Mouse (Mus musculus) heart, postnatal 0 days (tissue): Measurements from ENCODE around the gene Magt1. TPM values are rescaled to one million over a fixed set of nuclear protein-coding genes. Genes with fewer than 3 reads are reported as not detected.

Source experiments
- ATAC-seq: fragments of 200-750 bp; cut with Nextera tagmentation; 2 replicates; pipeline ENCODE4 v1.8.0; 2017; ENCODE audit warnings: low read depth, moderate number of reproducible peaks, moderate library complexity; ENCODE audit not compliant: insufficient read depth
- DNase-seq: peaks from one replicate; pipeline ENCODE4 v3.0.0-alpha.2; 2016; ENCODE audit warnings: low spot score
- H3K27ac ChIP-seq: fragments of 300-500 bp; sonication (generic); 2 replicates; pipeline ENCODE4 v1.5.1; 2014; ENCODE audit warnings: low read depth, mild to moderate bottlenecking
- H3K27me3 ChIP-seq: fragments of 300-500 bp; sonication (generic); 2 replicates; pipeline ENCODE4 v1.6.1; 2014; ENCODE audit warnings: low read length, mixed read lengths; ENCODE audit not compliant: control insufficient read depth, insufficient read depth
- H3K36me3 ChIP-seq: fragments of 300-500 bp; sonication (generic); replicated peaks from 2 replicates; pipeline ENCODE4 v1.6.1; 2014; ENCODE audit warnings: low read length, mixed read lengths; ENCODE audit not compliant: control insufficient read depth, insufficient read depth
- H3K4me1 ChIP-seq: fragments of 300-500 bp; sonication (generic); 2 replicates; pipeline ENCODE4 v1.6.1; 2014; ENCODE audit warnings: antibody characterized with exemption; ENCODE audit not compliant: control insufficient read depth, insufficient read depth
- H3K4me2 ChIP-seq: fragments of 300-500 bp; sonication (generic); 2 replicates; pipeline ENCODE4 v1.6.1; 2014; ENCODE audit warnings: low read depth, mild to moderate bottlenecking, low read length, moderate library complexity
- H3K4me3 ChIP-seq: fragments of 300-500 bp; sonication (generic); 2 replicates; pipeline ENCODE4 v1.5.1; 2014; ENCODE audit warnings: low read depth, low read length
- H3K9ac ChIP-seq: fragments of 300-500 bp; sonication (generic); replicated peaks from 2 replicates; pipeline ENCODE4 v1.6.1; 2014; ENCODE audit warnings: low read depth, low read length, mixed read lengths
- H3K9me3 ChIP-seq: fragments of 300-500 bp; sonication (generic); replicated peaks from 2 replicates; pipeline ENCODE4 v1.6.1; 2016; ENCODE audit warnings: low read length; ENCODE audit not compliant: control insufficient read depth
- CTCF ChIP-seq: IDR thresholded peaks from 2 replicates; pipeline ENCODE4 v1.5.1; 2016; ENCODE audit warnings: antibody characterized with exemption, control low read depth, low read depth
- EP300 ChIP-seq: IDR thresholded peaks from 2 replicates; pipeline ENCODE4 v1.6.1; 2016; ENCODE audit warnings: antibody characterized with exemption, low read depth
- WGBS: fragments of 180-500 bp; shearing (Covaris S2); extraction: QIAGEN DNeasy Blood & Tissue Kit; methylation state at CpG from one replicate; pipeline ENCODE4 v1.1.7; 2014; 5-methylcytosine and 5-hydroxymethylcytosine counted together
- polyA plus RNA-seq: library from polyadenylated mRNA; unstranded; fragments of >200 nt; fragmentation: Nextera tagmentation; extraction: Ambion mirVana; gene quantifications from 2 replicates; pipeline ENCODE4 v1.2.1, GENCODE M21; 2015
- total RNA-seq: library from RNA; depleted of rRNA; stranded (reverse); fragments of >200 nt; gene quantifications from 2 replicates; pipeline ENCODE4 v1.2.3, GENCODE M21; 2014; ENCODE audit warnings: low replicate concordance; rRNA removed

The Magt1 gene
- total and polyA plus RNA-seq, 2 experiments from 2014 or later: 24.2 to 39.5 TPM

DNA sequence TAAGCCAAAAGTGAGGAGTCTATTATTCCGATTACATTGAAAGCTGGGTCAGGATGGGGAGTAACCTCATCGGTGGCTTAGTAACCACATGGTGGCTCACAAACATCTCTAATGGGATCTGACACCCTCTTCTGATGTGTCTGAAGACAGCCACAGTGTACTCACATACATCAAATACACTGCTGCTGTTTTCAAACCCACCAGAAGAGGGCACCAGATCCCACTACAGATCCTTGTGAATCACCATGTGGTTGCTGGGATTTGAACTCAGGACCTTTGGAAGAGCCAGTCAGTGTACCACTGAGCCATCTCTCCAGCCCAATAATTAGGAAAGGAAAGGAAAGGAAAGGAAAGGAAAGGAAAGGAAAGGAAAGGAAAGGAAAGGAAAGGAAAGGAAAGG lies 90.3 kb downstream of the Magt1 start:
- no peaks in the 10 kb centered on the region for H3K36me3 ChIP-seq
- DNase-seq: no peak
- H3K4me2 ChIP-seq: no peak overlapping the region
- H3K9me3 ChIP-seq: no peaks in the 10 kb centered on the region
- TF ChIP-seq EP300: no peak
- peak; percentile 32 for TF ChIP-seq CTCF
- no peak overlapping the region for H3K4me3 ChIP-seq
- H3K9ac ChIP-seq: no peak overlapping the region
- H3K27ac ChIP-seq: no peak overlapping the region
- no peaks in the 10 kb centered on the region for H3K27me3 ChIP-seq
- no peak for ATAC-seq
- peaks cover 2% of the 10 kb centered on the region; the same call in 1 of the 2 replicates for H3K4me1 ChIP-seq
- 73% methylated on average over 2 of the region's 2 CpGs for WGBS

Other genes with a start within 250 kb of the Magt1 start
- gene Fgf16, start 247.6 kb downstream of the Magt1 start, total RNA-seq: 1.3 and 9.0 TPM in 2 replicates
- 6.4 and 6.8 TPM in 2 replicates for gene Fgf16, start 247.6 kb downstream of the Magt1 start, polyA plus RNA-seq
- gene Atrx, start 82.5 kb downstream of the Magt1 start, total RNA-seq: 88.7 and 106 TPM in 2 replicates
- gene Atrx, start 82.5 kb downstream of the Magt1 start, polyA plus RNA-seq: 78.9 and 85.7 TPM in 2 replicates
- 1,061 and 1,234 TPM in 2 replicates for gene Cox7b, start 3.8 kb upstream of the Magt1 start, total RNA-seq
- 1,884 and 1,954 TPM in 2 replicates for gene Cox7b, start 3.8 kb upstream of the Magt1 start, polyA plus RNA-seq
- 8.7 and 16.9 TPM in 2 replicates for gene Atp7a, start 15.4 kb upstream of the Magt1 start, total RNA-seq
- 5.4 and 6.3 TPM in 2 replicates for gene Atp7a, start 15.4 kb upstream of the Magt1 start, polyA plus RNA-seq
- gene Tlr13, start 131.3 kb upstream of the Magt1 start, total RNA-seq: 1.0 and 1.1 TPM in 2 replicates
- gene Tlr13, start 131.3 kb upstream of the Magt1 start, polyA plus RNA-seq: 0.40 and 0.43 TPM in 2 replicates
- 801 and 911 TPM in 2 replicates for gene Pgk1, start 175.2 kb upstream of the Magt1 start, total RNA-seq
- 452 and 485 TPM in 2 replicates for gene Pgk1, start 175.2 kb upstream of the Magt1 start, polyA plus RNA-seq
- gene Taf9b, start 209.3 kb upstream of the Magt1 start, total RNA-seq: 18.6 and 21.3 TPM in 2 replicates
- gene Taf9b, start 209.3 kb upstream of the Magt1 start, polyA plus RNA-seq: 19.6 and 22.1 TPM in 2 replicates
- not detected in 2 replicates for gene Fnd3c2, start 243.5 kb upstream of the Magt1 start, total RNA-seq
- not detected in 2 replicates for gene Fnd3c2, start 243.5 kb upstream of the Magt1 start, polyA plus RNA-seq